Mouse (Mus musculus) megakaryocyte, embryonic 14.5 days (primary cell): ENCODE measurements around the gene Phb.

Experiments used
- FLI1 ChIP-seq: IDR thresholded peaks from 2 replicates; pipeline ENCODE4 v1.6.1; 2012; ENCODE audit warnings: low read length, inconsistent platforms, mixed read lengths
- GATA1 ChIP-seq: IDR thresholded peaks from 3 replicates; pipeline ENCODE4 v1.6.1; 2012; ENCODE audit warnings: mixed read lengths, low read length, inconsistent platforms, borderline replicate concordance

DNA sequence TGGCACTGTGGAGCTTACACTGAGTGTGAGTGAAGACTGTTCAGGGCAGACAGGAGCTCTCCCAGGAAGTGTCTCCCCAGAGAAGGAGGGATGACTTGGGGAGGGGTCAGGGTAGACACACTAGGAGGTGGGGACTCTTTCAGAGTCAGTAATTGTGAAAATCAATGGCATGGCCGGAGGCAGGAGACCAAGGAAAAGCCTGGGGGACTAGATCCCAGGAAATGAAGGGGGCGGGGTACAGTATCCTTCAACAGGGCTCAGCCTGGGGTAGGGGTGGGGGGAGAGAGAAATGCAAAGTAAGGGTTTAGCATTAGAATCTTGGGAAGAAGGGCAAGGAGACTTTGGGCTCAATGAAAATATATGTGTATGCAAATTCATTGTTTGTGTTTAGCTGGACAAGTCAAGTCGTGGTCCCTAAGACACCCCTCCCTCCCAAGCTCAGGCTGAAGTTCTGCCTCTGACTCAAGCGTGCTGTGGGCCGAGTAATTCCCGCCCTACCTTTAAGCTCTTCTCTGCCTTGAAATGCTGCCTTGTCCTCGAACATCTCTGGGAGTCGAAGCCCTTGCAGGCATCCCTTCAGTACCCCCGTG is 45.1 kb upstream of the Phb start:
- no peak for TF ChIP-seq GATA1
- TF ChIP-seq FLI1, result no peak
